Mouse (Mus musculus): Measurements from ENCODE around the gene Rrp36.

Rrp36 gene

DNA sequence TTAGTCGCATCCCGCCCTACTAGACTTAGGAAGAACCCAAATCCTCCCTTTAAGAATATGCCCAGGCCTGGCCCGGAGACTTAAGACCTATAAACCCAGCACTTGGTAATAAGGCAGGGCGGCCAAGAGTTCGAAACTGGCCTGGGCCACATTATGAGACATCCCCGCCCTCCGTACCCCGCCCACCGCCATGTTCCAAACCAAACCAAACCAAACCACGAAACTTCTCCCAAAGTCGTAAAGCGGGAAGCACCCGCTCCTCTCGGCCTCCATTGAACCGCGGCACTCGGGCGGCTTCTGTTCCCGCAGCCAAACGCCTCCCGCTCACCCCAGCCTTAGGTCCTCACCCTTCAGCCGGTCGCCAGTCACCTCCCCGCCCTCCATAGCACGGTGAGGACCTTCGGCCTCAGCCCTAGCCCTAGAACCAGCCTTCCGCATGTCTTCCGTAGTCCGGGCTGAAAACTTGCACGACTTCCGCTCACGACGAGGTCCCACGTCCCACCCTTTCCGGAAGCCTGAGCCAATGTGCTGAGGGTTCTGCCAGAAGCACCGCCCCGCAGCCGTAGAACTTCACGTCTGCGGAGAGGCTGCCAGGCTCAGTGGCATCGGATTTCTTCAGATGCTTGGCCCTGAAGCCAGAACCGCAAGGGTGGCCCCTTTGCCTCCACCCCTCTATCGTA is at the start of gene Rrp36:
TSS of gene Rrp36 (minus strand) at position 503 of the 680 bp plus-strand sequence.
- DNase-seq, result peak; percentile 95

GRCm38 (mm10) chr17:46721077-46721476 is 46.9 kb upstream of the Rrp36 start:
- DNase-seq, result no peak

- no peak for DNase-seq
These were observed 40.8 kb upstream of the Rrp36 start for GRCm38 (mm10) chr17:46714756-46715481.

DNA sequence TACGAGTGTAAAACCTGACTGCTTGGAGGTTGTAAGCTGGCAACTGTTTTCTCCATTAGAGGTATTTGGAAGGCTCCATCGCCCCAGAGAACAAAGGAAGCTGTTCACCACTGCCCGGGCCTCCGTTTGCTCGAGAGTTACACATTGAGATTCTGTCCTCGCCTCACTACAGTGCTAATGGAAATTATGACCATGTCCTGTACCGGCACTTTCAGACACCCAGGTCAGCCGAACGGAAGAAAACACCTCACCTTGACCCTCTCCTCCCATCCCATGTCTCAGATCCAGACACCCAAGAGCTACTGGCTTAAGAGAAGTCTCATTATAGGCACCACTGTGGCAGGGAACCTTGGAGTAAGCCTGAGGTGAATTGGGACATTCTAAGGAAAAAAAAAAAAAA is 39.7 kb upstream of the Rrp36 start:
- no peak for DNase-seq

DNA sequence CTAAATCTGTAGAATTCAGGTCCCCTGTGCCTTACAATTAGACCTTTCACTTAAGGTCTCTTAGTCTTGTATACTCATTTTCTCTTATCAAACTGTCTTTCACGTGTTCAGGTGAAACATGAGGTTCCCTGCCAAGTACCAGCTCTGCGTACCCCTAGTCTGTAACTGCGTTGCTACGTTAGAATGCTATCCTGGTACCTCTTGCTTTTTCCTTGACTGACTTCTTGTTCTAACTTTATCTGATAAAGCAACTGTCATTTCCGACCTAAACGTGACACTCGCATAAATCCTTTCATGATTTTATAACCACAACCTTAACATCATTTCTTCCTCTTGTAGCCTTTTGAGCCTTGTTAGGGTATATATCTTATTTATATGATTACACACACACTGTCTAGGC is 38.3 kb upstream of the Rrp36 start:
- no peak for DNase-seq

GRCm38 (mm10) chr17:46711612-46712271 is 37.6 kb upstream of the Rrp36 start:
- DNase-seq, result peak; percentile 77

GRCm38 (mm10) chr17:46710959-46711597 is 36.9 kb upstream of the Rrp36 start, which contains the start of gene Pex6:
TSS of gene Pex6 (plus strand) at chr17:46711463.
- DNase-seq, result peak; percentile 98

DNA sequence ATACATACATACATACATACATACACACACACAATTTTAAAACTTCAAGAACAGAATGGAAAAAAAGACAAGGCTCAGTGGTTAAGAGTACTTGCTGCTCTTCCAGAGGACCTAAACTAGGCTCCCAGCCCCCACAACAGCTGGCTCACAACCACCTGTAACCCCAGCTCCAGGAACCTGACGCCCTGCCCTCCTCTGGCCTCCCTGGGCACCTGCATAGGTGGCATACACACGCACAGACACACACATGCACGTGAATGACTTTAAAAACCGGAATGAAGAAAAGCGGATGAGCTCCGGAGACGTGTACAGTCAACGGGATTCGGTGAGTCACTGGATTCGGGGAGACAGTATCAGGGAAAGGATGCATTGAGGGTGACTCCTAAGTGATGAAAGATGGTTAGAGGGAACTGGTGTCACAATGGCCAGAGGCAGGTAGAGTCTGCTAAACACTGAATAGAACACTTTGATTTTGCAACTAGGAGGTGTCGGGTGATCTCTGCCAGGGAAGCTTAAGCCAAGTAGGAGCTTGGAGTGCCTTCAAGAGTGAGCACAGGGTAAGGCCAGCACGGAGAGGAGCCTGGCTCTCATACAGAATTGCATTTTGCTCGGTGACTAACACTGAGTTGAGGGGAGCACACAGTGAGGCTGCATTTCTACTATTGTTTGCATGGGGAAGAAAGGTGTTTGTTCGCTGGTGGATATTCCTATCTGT is 32.4 kb upstream of the Rrp36 start:
- no peak for DNase-seq

- peak; percentile 96 for DNase-seq
These were observed 31.0 kb upstream of the Rrp36 start, which contains the start of gene Ppp2r5d for GRCm38 (mm10) chr17:46704887-46705835. TSS of gene Ppp2r5d (minus strand) at chr17:46705111.

DNA sequence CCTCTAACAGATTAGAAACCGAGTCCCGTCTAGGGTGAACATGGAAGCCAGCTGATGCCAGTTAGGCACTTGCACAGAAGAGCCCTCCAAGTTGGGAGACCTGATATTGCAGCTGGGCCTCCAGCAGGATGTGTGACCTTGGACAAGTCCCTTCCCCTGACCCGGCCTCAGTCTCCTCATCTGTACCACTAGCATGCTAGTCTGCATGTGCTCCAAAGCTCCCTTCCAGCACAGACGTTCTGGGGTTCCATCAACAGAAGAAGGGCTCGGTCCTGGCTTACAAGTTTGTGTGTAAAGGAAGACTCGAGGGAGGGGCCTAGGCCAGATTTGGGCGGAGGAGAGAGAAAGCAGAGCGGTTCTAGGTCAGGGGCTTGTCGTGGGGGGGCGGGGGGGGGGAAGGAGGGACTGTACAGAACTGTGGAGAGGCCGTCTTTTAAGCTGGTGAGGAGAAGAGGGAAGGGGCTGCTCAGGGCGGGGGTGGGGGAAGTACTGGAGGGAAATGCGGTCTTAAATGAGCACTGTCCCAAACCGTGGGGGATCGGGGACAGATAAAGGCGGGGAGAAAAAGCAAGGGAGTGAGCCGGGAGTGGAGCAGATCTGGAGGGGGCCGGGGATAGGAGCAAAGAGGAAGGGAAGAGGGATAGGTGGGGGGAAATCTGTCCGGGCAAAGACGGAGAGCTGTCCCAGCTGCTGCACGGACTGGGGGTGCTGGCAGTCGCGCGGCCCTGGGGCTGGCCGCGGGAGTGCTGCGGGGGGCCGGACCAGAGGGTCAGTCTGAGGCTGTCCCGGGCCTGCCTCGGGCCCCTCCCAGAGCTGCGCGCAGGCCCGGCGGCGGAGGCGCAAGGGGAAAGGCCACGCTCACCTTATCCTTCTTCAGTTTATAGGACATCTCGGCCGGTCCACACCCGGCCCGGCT is 30.1 kb upstream of the Rrp36 start:
- DNase-seq, result no peak

DNA sequence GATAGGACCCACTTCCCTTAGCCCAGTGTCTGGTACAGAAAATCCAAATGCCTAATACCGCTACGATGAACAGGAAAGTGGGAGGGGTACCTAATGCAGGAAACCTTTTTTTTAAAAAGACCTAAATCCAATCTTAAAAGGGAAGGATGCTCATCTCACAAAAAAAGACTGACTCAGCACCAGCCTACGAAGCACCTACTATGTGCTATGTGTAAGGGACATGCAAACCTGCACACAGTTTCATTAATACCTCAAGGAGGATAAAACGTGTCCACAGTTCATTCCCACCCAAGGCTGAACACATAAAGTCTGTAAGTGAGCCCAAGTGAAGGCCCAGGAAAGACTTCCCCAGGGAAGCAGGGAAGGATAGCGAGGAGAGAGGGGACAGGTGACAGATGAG is 28.4 kb upstream of the Rrp36 start:
- no peak for DNase-seq

- DNase-seq, result no peak
These were observed 27.9 kb upstream of the Rrp36 start for GRCm38 (mm10) chr17:46702100-46702499.

GRCm38 (mm10) chr17:46701489-46701888 is 27.3 kb upstream of the Rrp36 start:
- no peak for DNase-seq

DNA sequence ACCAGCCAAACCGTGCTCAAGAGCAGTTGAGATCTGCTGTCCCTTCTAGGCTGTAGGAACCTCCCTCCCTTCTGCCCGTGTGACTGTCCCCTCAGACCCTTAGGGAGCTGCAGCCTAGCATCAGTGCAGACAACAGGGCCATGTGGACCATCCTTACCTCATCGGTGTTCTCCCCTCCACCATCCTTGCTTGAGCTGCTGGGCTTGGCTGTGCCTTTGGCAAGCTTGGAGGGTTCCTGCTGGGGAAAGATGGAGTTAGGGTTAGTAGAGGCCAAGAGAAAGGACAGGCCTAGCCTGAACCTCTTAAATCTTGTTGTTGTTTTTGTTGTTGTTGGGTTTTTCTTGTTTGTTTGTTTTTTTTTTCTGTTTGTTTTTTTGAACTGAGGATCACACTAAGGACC is 25.8 kb upstream of the Rrp36 start:
- DNase-seq, result no peak

DNA sequence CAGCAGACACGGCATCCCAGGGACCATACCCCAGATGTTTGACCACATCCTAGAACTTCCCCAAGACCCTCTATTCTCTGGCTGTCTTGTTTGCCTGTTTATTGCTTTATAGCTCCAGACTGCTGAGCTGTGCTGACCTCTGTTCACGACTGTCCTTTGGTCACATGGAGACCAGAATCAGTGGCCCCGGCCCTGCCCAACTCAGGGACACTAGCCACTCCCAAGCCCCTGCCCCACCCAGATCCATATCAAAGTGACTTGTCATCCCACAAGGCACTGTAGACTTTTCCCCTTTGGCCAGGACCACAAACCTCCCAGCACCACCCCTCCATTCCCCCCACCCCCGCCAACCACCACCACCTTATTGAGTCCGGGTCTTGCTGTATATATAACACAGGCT is 25.1 kb upstream of the Rrp36 start:
- DNase-seq, result no peak

DNA sequence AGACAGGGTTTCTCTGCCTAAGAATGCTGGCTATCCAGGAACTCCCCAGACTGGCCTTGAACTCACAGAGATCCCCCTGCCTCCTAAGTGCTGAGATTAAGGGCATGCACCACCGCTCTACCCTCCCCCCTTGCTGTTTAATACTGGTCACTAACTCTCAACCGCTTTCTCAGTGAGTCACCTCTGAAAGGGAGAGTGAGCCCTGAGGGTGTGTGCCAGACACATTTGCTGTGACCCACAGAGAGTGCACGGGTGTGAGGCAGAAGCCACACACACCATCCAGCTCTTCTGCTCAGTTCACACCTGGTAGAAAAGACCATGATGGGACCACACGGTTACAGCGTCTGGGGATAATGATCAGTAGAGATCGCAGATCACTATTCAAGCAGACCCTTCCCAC is 24.4 kb upstream of the Rrp36 start:
- no peak for DNase-seq

DNA sequence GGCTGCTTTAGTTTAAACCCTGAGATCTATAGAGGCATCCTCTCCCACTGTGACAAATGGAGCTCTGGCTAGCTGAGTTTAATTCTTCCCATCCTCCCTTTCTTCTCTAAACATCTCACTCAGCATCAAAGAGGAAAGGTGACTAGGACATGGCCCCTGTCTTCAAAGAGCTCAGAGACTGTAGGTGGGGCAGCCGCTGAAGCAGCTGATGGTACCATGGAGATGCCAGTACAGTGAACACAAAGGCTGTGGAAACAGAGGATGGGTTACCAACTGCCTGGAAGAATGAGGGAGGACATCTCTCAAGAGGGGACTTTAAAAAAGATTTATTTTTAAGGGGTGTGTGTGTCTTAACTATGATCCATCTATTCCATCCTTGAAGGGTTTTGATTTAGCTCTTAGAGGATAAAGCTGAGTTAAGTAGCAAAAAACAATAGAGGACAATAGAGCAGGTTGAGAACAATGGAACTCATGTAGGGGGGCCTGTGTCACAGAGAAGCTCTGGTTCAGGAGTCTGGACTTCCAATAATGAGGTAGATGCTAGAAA is 20.4 kb upstream of the Rrp36 start:
- no peak for DNase-seq

- no peak for DNase-seq
These were observed 17.2 kb upstream of the Rrp36 start for GRCm38 (mm10) chr17:46691390-46691789.

DNA sequence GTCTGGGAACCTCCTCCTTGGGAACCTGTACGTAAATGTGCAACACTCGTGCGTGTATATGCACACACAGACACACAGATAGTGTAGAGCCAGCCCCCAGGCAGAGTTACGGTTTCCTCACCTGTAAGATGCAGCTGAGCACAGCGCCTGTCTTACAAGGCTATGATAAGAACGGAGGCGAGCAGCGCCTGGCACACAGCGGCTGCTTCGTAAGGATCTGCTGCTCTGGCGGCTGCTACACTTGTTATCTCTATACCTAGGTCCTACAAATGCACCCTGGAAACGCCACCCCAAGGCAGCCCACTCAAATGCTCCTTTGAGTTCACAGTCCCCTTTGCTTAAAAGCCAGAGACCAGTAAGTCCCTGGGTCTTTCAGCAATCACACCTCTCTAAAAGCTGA is 16.5 kb upstream of the Rrp36 start:
- DNase-seq, result no peak

GRCm38 (mm10) chr17:46685913-46686312 is 11.8 kb upstream of the Rrp36 start:
- DNase-seq, result no peak

Measured in kidney, postnatal 10 days (tissue).